In genomic region chr10:117729139-117729814, GRCm38 (mm10) we compare ENCODE assay signal across 19 mouse cellular contexts. TPM values are rescaled to one million over a fixed set of nuclear protein-coding genes. Genes with fewer than 3 reads are reported as not detected.
DNase-seq lines count a peak whose midpoint lies in the region; ATAC-seq and TF ChIP-seq lines count a peak whose summit lies in the region.
"Had no signal": no experiment of that assay in that cellular context is flagged by ENCODE, and none has a peak within 500 bp of the region (broad histone marks: within the 10 kb centered on the region; RNA-seq: fewer than 3 reads in every experiment).

No protein-coding gene starts in this region.

- H3K27ac ChIP-seq in intestine, embryonic 14.5 days (ENCODE audit: low read depth) = no peak overlapping the region
- no peak overlapping the region for H3K27ac ChIP-seq in intestine, postnatal 0 days (ENCODE audit: low read depth, low read length)
- peak overlapping the region; percentile 87 for H3K27ac ChIP-seq in lung, embryonic 15.5 days
- no peak overlapping the region for H3K27ac ChIP-seq in stomach, embryonic 14.5 days (ENCODE audit: low read length)
- no peak overlapping the region for H3K27ac ChIP-seq in cerebellum, adult 2 months (ENCODE audit: insufficient read depth, low read length)
- H3K27ac ChIP-seq: embryonic facial prominence, embryonic 15.5 days; hindbrain, embryonic 14.5 days had no signal

- WGBS in intestine, embryonic 14.5 days = 54% methylated on average over 11 of the region's 11 CpGs
- WGBS in intestine, postnatal 0 days = 52% methylated on average over 11 of the region's 11 CpGs
- 38% methylated on average over 11 of the region's 11 CpGs for WGBS in lung, embryonic 15.5 days
- WGBS in stomach, embryonic 14.5 days = 57% methylated on average over 11 of the region's 11 CpGs
- WGBS in cerebellum, adult 2 months = 61% methylated on average over 11 of the region's 11 CpGs

- no peak for TF ChIP-seq POLR2A in cerebellum, adult 2 months (IDR thresholded peaks at IDR 0.05; ENCODE audit: borderline replicate concordance, insufficient read depth, low read length)

- H3K9me3 ChIP-seq in intestine, embryonic 14.5 days (ENCODE audit: control insufficient read depth, low read length) = no peaks in the 10 kb centered on the region
- no peaks in the 10 kb centered on the region for H3K9me3 ChIP-seq in intestine, postnatal 0 days (ENCODE audit: control insufficient read depth)
- no peaks in the 10 kb centered on the region for H3K9me3 ChIP-seq in lung, embryonic 15.5 days
- H3K9me3 ChIP-seq in stomach, embryonic 14.5 days (ENCODE audit: control insufficient read depth, low read depth, low read length) = no peaks in the 10 kb centered on the region
- H3K9me3 ChIP-seq: embryonic facial prominence, embryonic 15.5 days; megakaryocyte, embryonic 14.5 days had no signal

- no peak for TF ChIP-seq CTCF in intestine, postnatal 0 days (IDR thresholded peaks at IDR 0.05; ENCODE audit: low read depth)
- no peak for TF ChIP-seq CTCF in cerebellum, adult 2 months (IDR thresholded peaks at IDR 0.05; ENCODE audit: borderline replicate concordance, insufficient read depth, low read depth, low read length)

- no peak overlapping the region for H3K4me2 ChIP-seq in intestine, embryonic 14.5 days (ENCODE audit: low read length)
- H3K4me2 ChIP-seq in intestine, postnatal 0 days (replicated peaks; ENCODE audit: low read depth) = no peak overlapping the region
- H3K4me2 ChIP-seq in lung, embryonic 15.5 days = no peak overlapping the region
- no peak overlapping the region for H3K4me2 ChIP-seq in stomach, embryonic 14.5 days (replicated peaks; ENCODE audit: low read depth, low read length)
- H3K4me2 ChIP-seq: embryonic facial prominence, embryonic 15.5 days; heart, embryonic 11.5 days; hindbrain, embryonic 14.5 days had no signal

- DNase-seq in intestine, embryonic 14.5 days (ENCODE audit: low spot score) = no peak
- DNase-seq in adipocyte (ENCODE audit: low spot score) = peak; percentile 99
- no peak for DNase-seq in heart, adult 8-10 months (ENCODE audit: low spot score)
- DNase-seq in layer of hippocampus, adult 8-10 months (ENCODE audit: low spot score in 2 of 2) = no peak
- no peak for DNase-seq in cerebellum, adult 2 months
- DNase-seq: cerebellum, adult 9-10 months; gastrocnemius, postnatal 36 days; heart, postnatal 14 days; kidney, adult 8-10 months; kidney, postnatal 25 days; layer of hippocampus, adult 9-11 months; thymus, postnatal 14 days had no signal

- H3K36me3 ChIP-seq in intestine, embryonic 14.5 days (ENCODE audit: control insufficient read depth, insufficient read depth, low read length) = no peaks in the 10 kb centered on the region
- H3K36me3 ChIP-seq in intestine, postnatal 0 days (ENCODE audit: control insufficient read depth, insufficient read depth) = no peaks in the 10 kb centered on the region
- H3K36me3 ChIP-seq in lung, embryonic 15.5 days = no peaks in the 10 kb centered on the region
- no peaks in the 10 kb centered on the region for H3K36me3 ChIP-seq in stomach, embryonic 14.5 days (ENCODE audit: control insufficient read depth, insufficient read depth, low read length)
- H3K36me3 ChIP-seq: embryonic facial prominence, embryonic 15.5 days had no signal

- no peaks in the 10 kb centered on the region for H3K27me3 ChIP-seq in intestine, embryonic 14.5 days (replicated peaks; ENCODE audit: control insufficient read depth, insufficient read depth, low read length)
- no peaks in the 10 kb centered on the region for H3K27me3 ChIP-seq in intestine, postnatal 0 days (replicated peaks; ENCODE audit: control insufficient read depth, insufficient read depth, low read length)
- no peaks in the 10 kb centered on the region for H3K27me3 ChIP-seq in lung, embryonic 15.5 days
- no peaks in the 10 kb centered on the region for H3K27me3 ChIP-seq in stomach, embryonic 14.5 days (ENCODE audit: control insufficient read depth, insufficient read depth, low read length)
- no peaks in the 10 kb centered on the region for H3K27me3 ChIP-seq in cerebellum, adult 2 months (ENCODE audit: control insufficient read depth, insufficient read depth, low read length)
- H3K27me3 ChIP-seq: embryonic facial prominence, embryonic 15.5 days had no signal

- H3K9ac ChIP-seq in intestine, embryonic 14.5 days (ENCODE audit: low read length) = no peak overlapping the region
- no peak overlapping the region for H3K9ac ChIP-seq in intestine, postnatal 0 days (ENCODE audit: low read depth, low read length)
- H3K9ac ChIP-seq in lung, embryonic 15.5 days = no peak overlapping the region
- no peak overlapping the region for H3K9ac ChIP-seq in stomach, embryonic 14.5 days (replicated peaks; ENCODE audit: low read depth, low read length)
- H3K9ac ChIP-seq: embryonic facial prominence, embryonic 15.5 days; hindbrain, embryonic 14.5 days had no signal

- no peaks in the 10 kb centered on the region; the same call in 1 of the 2 replicates for H3K4me1 ChIP-seq in intestine, embryonic 14.5 days (replicated peaks; ENCODE audit: control insufficient read depth, insufficient read depth, low read length)
- 0 out of 2 replicates have a peak, but pooled peaks cover 5% of the 10 kb centered on the region for H3K4me1 ChIP-seq in intestine, postnatal 0 days (replicated peaks; ENCODE audit: control insufficient read depth, insufficient read depth, low read length)
- peaks cover 6% of the 10 kb centered on the region; the same call in 1 of the 2 replicates for H3K4me1 ChIP-seq in lung, embryonic 15.5 days
- H3K4me1 ChIP-seq in stomach, embryonic 14.5 days (ENCODE audit: control insufficient read depth, insufficient read depth, low read length) = no peaks in the 10 kb centered on the region
- no peaks in the 10 kb centered on the region for H3K4me1 ChIP-seq in cerebellum, adult 2 months (ENCODE audit: control insufficient read depth, insufficient read depth, low read length)
- H3K4me1 ChIP-seq: embryonic facial prominence, embryonic 15.5 days had no signal

- peak; percentile 30; the same call in 1 of the 2 replicates for ATAC-seq in intestine, embryonic 14.5 days (replicated peaks; ENCODE audit: low FRiP score, low TSS enrichment, low read depth)
- no peak for ATAC-seq in intestine, postnatal 0 days
- peak; percentile 82 for ATAC-seq in lung, embryonic 15.5 days (ENCODE audit: borderline replicate concordance, extremely low read depth, low FRiP score, low TSS enrichment)
- peak; percentile 38; the same call in 1 of the 2 replicates for ATAC-seq in stomach, embryonic 14.5 days (ENCODE audit: insufficient number of reproducible peaks, insufficient read depth, low FRiP score, low read depth)

- H3K4me3 ChIP-seq in intestine, embryonic 14.5 days (ENCODE audit: low read depth, low read length) = no peak overlapping the region
- no peak overlapping the region for H3K4me3 ChIP-seq in intestine, postnatal 0 days (ENCODE audit: low read depth, low read length)
- H3K4me3 ChIP-seq in lung, embryonic 15.5 days = no peak overlapping the region
- H3K4me3 ChIP-seq in stomach, embryonic 14.5 days (ENCODE audit: low read depth, low read length) = no peak overlapping the region
- no peak overlapping the region for H3K4me3 ChIP-seq in cerebellum, adult 2 months (replicated peaks; ENCODE audit: insufficient read depth, low read depth, low read length)
- H3K4me3 ChIP-seq: embryonic facial prominence, embryonic 15.5 days; megakaryocyte, embryonic 14.5 days had no signal

RNA-seq across cellular contexts. Expression of gene Slc35e3, which starts 16.9 kb away (rescaled TPM):
- 10.8 and 12.6 TPM in 2 replicates for polyA plus RNA-seq in intestine, embryonic 14.5 days (2014; fragmentation: Nextera tagmentation; extraction: Ambion mirVana)
- 13.5 TPM in 2 replicates for polyA plus RNA-seq in intestine, postnatal 0 days (2015; fragmentation: Nextera tagmentation; extraction: Ambion mirVana)
- polyA plus RNA-seq in lung, embryonic 15.5 days (2015; fragmentation: Nextera tagmentation; extraction: Ambion mirVana) = 17.5 and 18.5 TPM in 2 replicates
- 13.0 and 13.1 TPM in 2 replicates for polyA plus RNA-seq in stomach, embryonic 14.5 days (2014; fragmentation: Nextera tagmentation; extraction: Ambion mirVana)
- 1 to 10 TPM; 7.7 to 9.3 (median 7.8) TPM for total RNA-seq in heart, adult 8-10 months (2022)
- 10 to 100 TPM; 29.7 to 33.1 (median 31.9) TPM for total RNA-seq in layer of hippocampus, adult 8-10 months (2022)
- 27.7 and 27.8 TPM in 2 replicates for polyA plus RNA-seq in cerebellum, adult 2 months (2012; rRNA removed)

RNA-seq across cellular contexts. Expression of gene Mdm2, which starts 18.7 kb away (rescaled TPM):
- 39.7 and 46.7 TPM in 2 replicates for polyA plus RNA-seq in intestine, embryonic 14.5 days (2014; fragmentation: Nextera tagmentation; extraction: Ambion mirVana)
- 16.5 and 19.8 TPM in 2 replicates for polyA plus RNA-seq in intestine, postnatal 0 days (2015; fragmentation: Nextera tagmentation; extraction: Ambion mirVana)
- polyA plus RNA-seq in lung, embryonic 15.5 days (2015; fragmentation: Nextera tagmentation; extraction: Ambion mirVana) = 38.5 and 47.7 TPM in 2 replicates
- 50.2 and 54.1 TPM in 2 replicates for polyA plus RNA-seq in stomach, embryonic 14.5 days (2014; fragmentation: Nextera tagmentation; extraction: Ambion mirVana)
- total RNA-seq in heart, adult 8-10 months (2022) = 10 to 100 TPM; 47.6 to 55.1 (median 50.9) TPM
- 10 to 100 TPM; 54.5 to 67.0 (median 58.7) TPM for total RNA-seq in layer of hippocampus, adult 8-10 months (2022)
- polyA plus RNA-seq in cerebellum, adult 2 months (2012; rRNA removed) = 60.7 and 67.6 TPM in 2 replicates
